26 mouse cellular contexts compared by ENCODE assay signal in the genomic region with DNA sequence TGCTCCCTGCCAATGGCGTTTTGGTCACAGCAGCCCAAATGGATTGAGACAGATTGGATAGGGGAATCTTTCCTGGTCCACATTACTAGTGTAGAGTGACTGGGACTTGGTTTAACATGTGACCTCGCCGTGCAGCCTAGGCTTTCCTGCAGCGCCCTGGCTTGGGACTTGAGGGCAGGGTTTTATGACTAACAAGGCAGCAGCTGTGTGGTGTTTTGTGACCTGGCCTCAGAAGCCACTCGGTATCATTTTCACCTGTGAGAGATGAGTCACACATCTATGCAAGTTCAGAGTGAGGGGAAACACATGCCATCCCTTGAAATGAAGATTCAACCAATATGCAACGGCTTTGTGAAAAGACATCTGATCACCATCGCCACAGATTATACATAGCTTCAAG. TPM values are rescaled to one million over a fixed set of nuclear protein-coding genes. Genes with fewer than 3 reads are reported as not detected.
DNase-seq lines count a peak whose midpoint lies in the region; TF ChIP-seq lines count a peak whose summit lies in the region.
"Had no signal": no experiment of that assay in that cellular context is flagged by ENCODE, and none has a peak within 500 bp of the region (broad histone marks: within the 10 kb centered on the region; RNA-seq: fewer than 3 reads in every experiment).

No protein-coding gene starts in this region.

- H3K4me3 ChIP-seq in gastrocnemius, adult 2 months, result no peak overlapping the region
- H3K4me3 ChIP-seq: forebrain, embryonic 10.5 days; forebrain, embryonic 13.5 days; heart, embryonic 12.5 days; heart, embryonic 15.5 days; hindbrain, embryonic 10.5 days; hindbrain, embryonic 13.5 days; intestine, embryonic 15.5 days had no signal

- no peak for TF ChIP-seq CTCF in gastrocnemius, adult 2 months (IDR thresholded peaks at IDR 0.05)

- peak; percentile 77 for DNase-seq in gastrocnemius, adult 18-20 months (ENCODE audit: low spot score)
- no peak for DNase-seq in gastrocnemius, postnatal 4 days (ENCODE audit: low spot score in 2 of 2)
- DNase-seq in gastrocnemius, adult 2 months, result peak; percentile 81
- DNase-seq in gastrocnemius, postnatal 14 days, result peak; percentile 58
- peak; percentile 87 for DNase-seq in skeletal muscle tissue, adult 2 months (ENCODE audit: low read depth, low spot score)
- DNase-seq in kidney, postnatal 14 days, result no peak
- no peak for DNase-seq in ovary, postnatal 14 days (ENCODE audit: low spot score)
- DNase-seq in left cerebral cortex, adult 11 months (ENCODE audit: low spot score), result no peak
- DNase-seq: adrenal gland, adult 2 months; adrenal gland, postnatal 14 days; cerebellum, adult 11-12 months; cerebellum, adult 8-10 months; cerebellum, postnatal 10 days; cerebellum, postnatal 36 days; heart, adult 18-20 months; heart, postnatal 10 days; heart, postnatal 36 days had no signal

- peak overlapping the region; percentile 87 for H3K27ac ChIP-seq in gastrocnemius, adult 2 months
- H3K27ac ChIP-seq: forebrain, embryonic 10.5 days; forebrain, embryonic 13.5 days; heart, embryonic 15.5 days; hindbrain, embryonic 10.5 days; hindbrain, embryonic 13.5 days; intestine, embryonic 15.5 days had no signal

- intact Hi-C loops in gastrocnemius, adult 2 months (cut with DNase I), result no loop called here
- intact Hi-C loops in gastrocnemius, postnatal 14 days (cut with DNase I; ENCODE audit: low total_unique reads), result no loop called here

RNA-seq across cellular contexts. Expression of gene Pdlim3, which starts 7.6 kb away (rescaled TPM):
- total RNA-seq in gastrocnemius, adult 18-20 months (2021), result 100 to 1,000 TPM; 737 to 931 TPM
- 100 to 1,000 TPM; 485 to 529 TPM for total RNA-seq in gastrocnemius, postnatal 4 days (2021)
- total RNA-seq in gastrocnemius, adult 2 months (2021), result 100 to 1,000 TPM; 516 to 675 TPM
- total RNA-seq in gastrocnemius, postnatal 14 days (2021), result 100 to 1,000 TPM; 440 to 576 TPM
- total RNA-seq: MEL had no signal

RNA-seq across cellular contexts. Expression of gene Ccdc110, which starts 56.7 kb away (rescaled TPM):
- under 1 TPM; 0.09 to 0.14 TPM for total RNA-seq in gastrocnemius, adult 18-20 months (2021)
- not detected for total RNA-seq in gastrocnemius, postnatal 4 days (2021)
- total RNA-seq in gastrocnemius, adult 2 months (2021), result not detected
- total RNA-seq in gastrocnemius, postnatal 14 days (2021), result not detected
- total RNA-seq: adrenal gland, adult 2 months; adrenal gland, postnatal 14 days; adrenal gland, postnatal 4 days; heart, adult 18-20 months; heart, postnatal 10 days; heart, postnatal 36 days; MEL had no signal

Comparison
In these comparisons a context has a peak if more than half of its experiments do, and no peak if none do; other contexts are left out.
1. DNase-seq: peak in gastrocnemius, adult 18-20 months (single experiment), gastrocnemius, adult 2 months (single experiment), gastrocnemius, postnatal 14 days (single experiment) and skeletal muscle tissue, adult 2 months (single experiment); none in gastrocnemius, postnatal 4 days (0 of 2), kidney, postnatal 14 days (single experiment), ovary, postnatal 14 days (single experiment) and left cerebral cortex, adult 11 months (single experiment).